Mouse (Mus musculus) monocyte, adult 5-6 weeks (primary cell): ENCODE measurements around the gene Bysl. TPM values are rescaled to one million over a fixed set of nuclear protein-coding genes. Genes with fewer than 3 reads are reported as not detected.

Experiments used
- ATAC-seq: fragments of 153-309, 156-312 bp; replicated peaks from 2 replicates; pipeline ENCODE4 v1.8.0; 2017; ENCODE audit warnings: mild to moderate bottlenecking; ENCODE audit not compliant: low TSS enrichment, insufficient number of reproducible peaks, severe bottlenecking, poor library complexity, low FRiP score
- total RNA-seq: library from RNA; stranded (forward); fragments of 200-1000, 200-491, 200-594 nt; gene quantifications from 3 replicates; pipeline ENCODE4 v1.2.3, GENCODE M21; 2017

Gene Bysl
- total RNA-seq, 1 experiment from 2014 or later = 8.2 TPM

DNA sequence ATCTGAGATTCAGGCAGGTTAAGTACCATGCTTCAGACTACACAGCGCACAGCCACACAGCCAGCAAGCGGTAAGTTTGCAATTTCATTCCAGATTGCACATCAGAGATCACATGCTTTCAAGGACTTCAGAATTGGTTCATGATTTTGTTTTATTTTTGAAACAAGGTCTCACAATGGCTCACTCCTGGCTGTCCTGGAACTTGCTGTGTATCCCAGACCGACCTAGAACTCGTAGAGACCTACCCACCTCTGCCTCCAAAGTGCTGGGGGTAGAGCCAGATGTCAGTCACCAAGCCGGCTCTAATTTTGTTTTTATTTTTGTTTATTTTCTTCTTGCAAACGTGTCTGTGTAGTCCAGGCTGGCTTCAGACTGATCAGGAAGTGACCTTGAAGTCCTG is 48.4 kb downstream of the Bysl start:
- ATAC-seq = no peak

DNA sequence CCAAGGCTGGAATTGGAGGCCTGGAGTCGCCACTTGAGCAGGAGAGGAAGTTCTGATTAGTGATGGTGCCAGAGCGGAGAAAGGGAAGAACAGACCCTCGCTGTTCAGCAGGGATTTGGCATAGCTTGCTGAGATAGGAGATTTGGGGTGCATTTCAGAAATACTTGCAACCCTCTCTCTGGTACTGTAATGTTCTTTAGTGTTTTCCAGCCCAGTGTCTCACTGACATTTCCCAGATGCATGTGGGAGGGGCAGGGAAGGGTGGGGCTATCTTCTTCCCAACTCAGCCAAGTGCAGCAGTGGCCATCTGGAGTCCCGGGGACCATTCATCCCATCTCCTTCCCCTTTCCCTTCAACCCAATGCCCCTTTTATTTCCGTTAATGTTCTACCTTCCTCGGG is 51.6 kb downstream of the Bysl start:
- no peak for ATAC-seq

- no peak for ATAC-seq
These were observed 54.1 kb downstream of the Bysl start for GRCm38 (mm10) chr17:47557179-47557578.

GRCm38 (mm10) chr17:47554621-47555020 is 56.7 kb downstream of the Bysl start:
- ATAC-seq = no peak

DNA sequence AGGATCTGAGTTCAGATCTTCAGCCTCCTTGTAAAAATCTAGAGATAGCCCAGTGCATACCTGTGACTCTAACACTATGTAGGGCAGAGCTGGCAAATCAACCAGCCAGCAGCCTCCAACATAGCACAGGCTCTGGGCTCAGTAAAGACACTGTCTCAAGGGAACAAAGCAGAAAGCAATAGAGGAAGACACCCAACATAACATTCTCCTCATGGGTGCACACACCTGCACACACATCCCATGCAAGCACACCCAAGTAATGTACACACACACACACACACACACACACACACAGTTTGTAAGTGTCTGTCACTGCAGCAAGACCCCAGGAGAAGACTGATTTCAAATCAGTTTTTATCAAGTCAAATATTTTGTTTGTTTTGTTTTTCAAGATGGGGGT is 58.3 kb downstream of the Bysl start:
- ATAC-seq = no peak

GRCm38 (mm10) chr17:47551049-47551448 is 60.2 kb downstream of the Bysl start:
- no peak for ATAC-seq

Other genes starting within 250 kb of the Bysl start
- 32.6 to 39.2 TPM (median 36.2 TPM) in 3 replicates for gene Mrps10, start 242.6 kb downstream of the Bysl start, total RNA-seq
- 0.43 to 3.8 TPM (median 1.6 TPM) in 3 replicates for gene Guca1b, start 226.1 kb downstream of the Bysl start, total RNA-seq
- 0.57 TPM in 1 of 3 replicates, not detected in the others for gene Guca1a, start 210.9 kb downstream of the Bysl start, total RNA-seq
- gene AI661453, start 174.9 kb downstream of the Bysl start, total RNA-seq = 0.29 TPM in 1 of 3 replicates, not detected in the others
- not detected in 3 replicates for gene 1700001C19Rik, start 174.1 kb downstream of the Bysl start, total RNA-seq
- 67.5 to 90.9 TPM (median 77.3 TPM) in 3 replicates for gene Taf8, start 109.2 kb downstream of the Bysl start, total RNA-seq
- gene Ccnd3, start 106.4 kb downstream of the Bysl start, total RNA-seq = 152 to 227 TPM (median 161 TPM) in 3 replicates
- 34.9 to 75.1 TPM (median 57.2 TPM) in 3 replicates for gene Med20, start 90 bp upstream of the Bysl start, total RNA-seq
- 0.21 to 4.1 TPM (median 3.4 TPM) in 3 replicates for gene Gm20517, start 97 bp upstream of the Bysl start, total RNA-seq
- 2.6 to 3.9 TPM (median 3.0 TPM) in 3 replicates for gene Usp49, start 19.2 kb upstream of the Bysl start, total RNA-seq
- gene Tomm6, start 76.9 kb upstream of the Bysl start, total RNA-seq = 17.7 to 36.4 TPM (median 24.6 TPM) in 3 replicates
- 0.38 to 1.4 TPM (median 1.3 TPM) in 3 replicates for gene Frs3, start 77.5 kb upstream of the Bysl start, total RNA-seq
- gene Gm21981, start 83.0 kb upstream of the Bysl start, total RNA-seq = 0.29 TPM in 1 of 3 replicates, not detected in the others
- gene Prickle4, start 83.2 kb upstream of the Bysl start, total RNA-seq = not detected in 3 replicates
- not detected in 3 replicates for gene Pgc, start 115.3 kb upstream of the Bysl start, total RNA-seq
- gene Tfeb, start 125.5 kb upstream of the Bysl start, total RNA-seq = 61.8 to 91.9 TPM (median 65.3 TPM) in 3 replicates
- not detected in 3 replicates for gene Mdfi, start 223.2 kb upstream of the Bysl start, total RNA-seq